Mouse (Mus musculus) intestine, embryonic 14.5 days (tissue): ENCODE measurements around the gene Eprs. TPM values are rescaled to one million over a fixed set of nuclear protein-coding genes. Genes with fewer than 3 reads are reported as not detected.

Experiments used
- ATAC-seq: fragments of 200-750 bp; cut with Nextera tagmentation; replicated peaks from 2 replicates; pipeline ENCODE4 v1.8.0; 2017; ENCODE audit warnings: low read depth, moderate number of reproducible peaks, moderate TSS enrichment, moderate library complexity; ENCODE audit not compliant: low FRiP score, low TSS enrichment
- DNase-seq: peaks from one replicate; pipeline ENCODE4 v3.0.0-alpha.2; 2018; ENCODE audit warnings: low spot score
- H3K27ac ChIP-seq: fragments of 300-500 bp; sonication (generic); 2 replicates; pipeline ENCODE4 v1.5.1; 2014; ENCODE audit warnings: low read depth, mild to moderate bottlenecking, control low read depth
- H3K27me3 ChIP-seq: fragments of 300-500 bp; sonication (generic); replicated peaks from 2 replicates; pipeline ENCODE4 v1.6.1; 2014; ENCODE audit warnings: low read length, control low read depth; ENCODE audit not compliant: control insufficient read depth, insufficient read depth
- H3K36me3 ChIP-seq: fragments of 300-500 bp; sonication (generic); 2 replicates; pipeline ENCODE4 v1.6.1; 2014; ENCODE audit warnings: low read length, control low read depth; ENCODE audit not compliant: control insufficient read depth, insufficient read depth
- H3K4me1 ChIP-seq: fragments of 300-500 bp; sonication (generic); replicated peaks from 2 replicates; pipeline ENCODE4 v1.6.1; 2014; ENCODE audit warnings: low read length, control low read depth, mixed read lengths; ENCODE audit not compliant: control insufficient read depth, insufficient read depth
- H3K4me2 ChIP-seq: fragments of 300-500 bp; sonication (generic); 2 replicates; pipeline ENCODE4 v1.6.1; 2014; ENCODE audit warnings: low read length
- H3K4me3 ChIP-seq: fragments of 300-500 bp; sonication (generic); 2 replicates; pipeline ENCODE4 v1.5.1; 2014; ENCODE audit warnings: low read depth, low read length, control low read depth, mixed read lengths
- H3K9ac ChIP-seq: fragments of 300-500 bp; sonication (generic); 2 replicates; pipeline ENCODE4 v1.6.1; 2014; ENCODE audit warnings: mild to moderate bottlenecking, low read length
- H3K9me3 ChIP-seq: fragments of 300-500 bp; sonication (generic); 2 replicates; pipeline ENCODE4 v1.6.1; 2016; ENCODE audit warnings: low read length, control low read depth; ENCODE audit not compliant: control insufficient read depth
- WGBS: fragments of 180-500 bp; shearing (Covaris S2); extraction: QIAGEN DNeasy Blood & Tissue Kit; methylation state at CpG from one replicate; pipeline ENCODE4 v1.1.7; 2014; 5-methylcytosine and 5-hydroxymethylcytosine counted together
- microRNA counts: library from miRNA; unstranded; fragments of <30 nt; microRNA quantifications from one replicate; lab custom pipeline; 2016
- microRNA-seq: library from miRNA; unstranded; fragments of <30 nt; microRNA quantifications from one replicate; pipeline ENCODE4, GENCODE M21; 2016
- polyA plus RNA-seq: library from polyadenylated mRNA; unstranded; fragments of >200 nt; fragmentation: Nextera tagmentation; extraction: Ambion mirVana; gene quantifications from 2 replicates; pipeline ENCODE4 v1.2.1, GENCODE M21; 2014

The Eprs gene
- polyA plus RNA-seq, 1 experiment from 2014 or later = 149 TPM

DNA sequence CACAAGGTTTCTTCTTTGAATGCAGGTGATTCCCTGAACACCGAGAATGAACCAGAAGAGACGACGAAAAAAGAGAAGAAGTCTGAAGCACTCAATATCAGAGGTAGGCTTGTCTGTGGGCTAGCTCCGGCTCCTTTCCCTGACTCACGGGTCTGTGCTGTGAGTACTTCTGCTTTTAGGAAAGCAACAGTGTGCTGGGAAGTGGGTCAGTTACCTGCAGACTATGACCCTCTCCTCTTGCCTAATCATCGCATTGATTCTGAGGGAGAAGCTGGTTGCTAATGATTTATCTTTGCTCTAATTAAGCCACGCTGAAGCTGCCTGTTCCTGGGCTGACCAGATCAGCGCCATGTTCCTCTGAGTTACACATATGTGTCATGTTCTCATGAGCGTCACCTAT, 93.5 kb downstream of the Eprs start:
- no peak overlapping the region for H3K9ac ChIP-seq
- peak overlapping the region; percentile 92; the same call in 1 of the 2 replicates for H3K4me2 ChIP-seq
- H3K9me3 ChIP-seq = no peaks in the 10 kb centered on the region
- DNase-seq (no peak), ATAC-seq (no peak)
- no peak overlapping the region for H3K4me3 ChIP-seq
- H3K36me3 ChIP-seq = no peaks in the 10 kb centered on the region
- H3K27ac ChIP-seq = no peak overlapping the region
- WGBS = 82% methylated on average over 9 of the region's 9 CpGs
- peaks cover 5% of the 10 kb centered on the region for H3K4me1 ChIP-seq
- H3K27me3 ChIP-seq = peaks cover 35% of the 10 kb centered on the region

DNA sequence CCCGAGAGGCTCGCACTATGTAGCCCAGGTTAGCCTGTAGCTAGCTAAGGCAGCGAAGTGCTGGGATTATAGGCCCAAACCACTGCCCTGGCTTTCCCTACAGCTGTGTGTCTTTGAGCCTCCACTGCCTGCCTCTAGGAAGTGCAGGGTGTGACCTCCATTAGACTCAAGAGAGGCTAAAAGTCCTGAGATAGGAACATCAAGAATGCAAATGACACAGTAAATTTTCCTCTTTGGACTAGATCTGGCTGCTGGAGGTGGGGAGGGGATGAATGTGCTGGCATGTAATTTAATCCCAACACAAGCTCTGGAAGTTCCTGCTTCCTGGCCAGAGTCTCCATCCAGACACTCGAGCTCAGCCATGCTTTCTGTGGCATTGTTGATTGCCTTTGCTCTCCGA, 97.3 kb downstream of the Eprs start:
- Histone ChIP-seq H3K4me1 (peaks cover 5% of the 10 kb centered on the region), H3K9me3 (no peaks in the 10 kb centered on the region), H3K4me3 (no peak overlapping the region), H3K9ac (no peak overlapping the region), H3K27ac (no peak overlapping the region), H3K27me3 (peaks cover 20% of the 10 kb centered on the region), H3K4me2 (no peak overlapping the region), H3K36me3 (no peaks in the 10 kb centered on the region)
- WGBS = 83% methylated on average over 5 of the region's 5 CpGs
- ATAC-seq (no peak), DNase-seq (no peak)

DNA sequence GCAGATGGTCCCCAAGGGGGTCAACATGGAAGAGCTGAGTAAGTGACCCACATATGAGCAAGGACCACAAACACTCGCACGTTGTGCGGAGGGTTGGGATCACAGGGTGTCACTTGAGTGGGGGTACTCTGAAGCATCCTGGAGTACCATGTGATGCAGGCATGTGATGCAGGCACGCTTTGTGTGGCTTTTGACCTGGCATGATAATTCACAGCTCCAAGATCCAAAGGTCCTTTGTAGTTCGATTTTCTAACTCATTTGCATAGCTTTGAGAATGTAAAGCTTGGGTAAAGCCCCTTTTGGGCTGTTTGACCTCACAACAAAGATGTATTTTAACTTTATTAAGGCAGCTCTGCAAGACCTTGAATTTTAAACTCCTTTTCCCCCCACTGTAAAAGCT, 100.0 kb downstream of the Eprs start:
- Histone ChIP-seq H3K27ac (no peak overlapping the region), H3K4me2 (no peak overlapping the region), H3K27me3 (no peaks in the 10 kb centered on the region), H3K4me1 (0 out of 2 replicates have a peak, but pooled peaks cover 2% of the 10 kb centered on the region), H3K9ac (no peak overlapping the region), H3K9me3 (no peaks in the 10 kb centered on the region), H3K36me3 (no peaks in the 10 kb centered on the region), H3K4me3 (no peak overlapping the region)
- ATAC-seq (no peak), DNase-seq (no peak)
- 78% methylated on average over 5 of the region's 5 CpGs for WGBS

DNA sequence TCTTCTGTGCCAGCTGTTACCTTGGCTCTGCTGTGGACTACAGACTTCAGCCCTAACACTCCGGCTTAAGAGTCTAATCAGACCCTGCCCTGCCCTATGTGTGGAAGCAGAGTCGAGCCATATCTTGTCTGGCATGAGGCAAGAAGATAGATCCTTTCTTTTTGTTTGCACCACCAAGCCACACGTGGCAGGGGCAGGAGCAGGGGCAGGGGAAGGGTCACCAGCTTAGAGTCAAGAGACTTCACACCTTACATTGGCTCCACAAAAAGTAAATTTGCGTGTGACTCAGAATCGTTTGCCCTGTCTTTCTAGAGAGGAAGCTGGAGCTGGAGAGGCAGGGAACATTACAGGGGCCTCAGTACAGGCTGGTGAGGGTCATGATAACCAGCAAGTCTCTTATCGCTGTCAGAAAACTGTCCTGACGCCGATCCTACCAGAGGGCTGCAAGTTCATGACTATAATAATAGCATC, 106.7 kb downstream of the Eprs start:
- no peaks in the 10 kb centered on the region for H3K27me3 ChIP-seq
- ATAC-seq (no peak), DNase-seq (no peak)
- 0 out of 2 replicates have a peak, but pooled peaks cover 2% of the 10 kb centered on the region for H3K4me1 ChIP-seq
- no peaks in the 10 kb centered on the region for H3K9me3 ChIP-seq
- H3K4me2 ChIP-seq = no peak overlapping the region
- no peaks in the 10 kb centered on the region for H3K36me3 ChIP-seq
- H3K4me3 ChIP-seq = no peak overlapping the region
- no peak overlapping the region for H3K9ac ChIP-seq
- no peak overlapping the region for H3K27ac ChIP-seq
- WGBS = 68% methylated on average over 8 of the region's 8 CpGs

DNA sequence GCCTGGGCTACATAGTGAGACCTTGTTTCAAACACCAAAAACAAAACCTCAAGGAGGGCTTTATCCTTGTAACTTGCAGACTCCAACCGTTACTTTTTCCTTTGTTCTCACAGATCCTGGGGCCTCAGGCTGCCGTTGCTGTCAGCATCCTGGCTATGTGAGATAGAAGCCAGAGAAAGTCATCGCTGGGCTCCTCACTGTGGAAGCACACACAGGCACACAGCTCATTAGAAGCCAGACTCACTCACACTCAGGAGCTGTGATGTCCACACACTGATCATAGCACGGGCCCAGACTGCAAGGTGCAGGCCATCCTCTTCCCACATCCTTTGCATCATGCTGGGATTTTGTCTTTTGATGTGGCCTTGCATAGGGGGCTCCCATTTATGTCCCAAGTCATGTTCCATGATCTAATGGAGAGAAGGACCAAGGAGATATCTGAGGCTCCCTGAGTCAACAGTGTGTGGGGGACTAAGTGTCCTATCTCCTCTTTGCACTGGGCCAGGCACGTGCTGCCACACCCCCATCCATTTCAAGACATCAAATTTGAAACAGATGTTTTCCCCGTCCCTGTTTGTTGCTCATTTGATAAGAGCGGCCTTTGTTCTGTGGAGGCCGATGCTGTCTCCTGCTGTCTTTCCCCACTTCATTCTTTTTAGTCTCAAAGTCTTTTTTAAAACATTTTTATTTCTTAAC, 109.3 kb downstream of the Eprs start:
- Histone ChIP-seq H3K4me2 (no peak overlapping the region), H3K36me3 (no peaks in the 10 kb centered on the region), H3K4me1 (no peaks in the 10 kb centered on the region), H3K4me3 (no peak overlapping the region), H3K9me3 (no peaks in the 10 kb centered on the region), H3K27ac (no peak overlapping the region), H3K9ac (no peak overlapping the region), H3K27me3 (no peaks in the 10 kb centered on the region)
- no peak for ATAC-seq
- 54% methylated on average over 8 of the region's 8 CpGs for WGBS
- DNase-seq = no peak

DNA sequence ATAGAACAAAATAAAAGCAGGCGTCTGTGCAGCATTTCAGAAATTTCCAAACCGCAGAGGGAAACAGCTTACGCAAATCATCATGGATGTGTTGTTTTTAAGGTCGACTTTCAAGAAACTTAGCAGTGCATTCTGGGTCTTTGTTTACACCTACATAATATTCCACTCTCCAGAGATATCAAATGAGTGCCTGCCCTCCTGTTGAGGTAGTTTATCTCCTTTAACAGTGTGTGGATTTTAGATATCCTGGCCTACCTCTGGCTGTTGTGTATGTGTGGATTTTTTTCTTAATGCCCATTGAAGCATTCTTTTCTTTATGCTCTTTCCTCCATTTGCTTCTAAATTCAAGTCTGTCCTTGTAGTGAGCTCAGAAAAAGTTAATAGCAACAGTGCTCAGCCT, 109.9 kb downstream of the Eprs start:
- H3K4me3 ChIP-seq = no peak overlapping the region
- H3K9ac ChIP-seq = no peak overlapping the region
- H3K4me2 ChIP-seq = no peak overlapping the region
- ATAC-seq (no peak), DNase-seq (no peak)
- no peaks in the 10 kb centered on the region for H3K9me3 ChIP-seq
- H3K4me1 ChIP-seq = no peaks in the 10 kb centered on the region
- H3K27ac ChIP-seq = no peak overlapping the region
- H3K27me3 ChIP-seq = no peaks in the 10 kb centered on the region
- 85% methylated on average over 4 of the region's 4 CpGs for WGBS
- no peaks in the 10 kb centered on the region for H3K36me3 ChIP-seq

DNA sequence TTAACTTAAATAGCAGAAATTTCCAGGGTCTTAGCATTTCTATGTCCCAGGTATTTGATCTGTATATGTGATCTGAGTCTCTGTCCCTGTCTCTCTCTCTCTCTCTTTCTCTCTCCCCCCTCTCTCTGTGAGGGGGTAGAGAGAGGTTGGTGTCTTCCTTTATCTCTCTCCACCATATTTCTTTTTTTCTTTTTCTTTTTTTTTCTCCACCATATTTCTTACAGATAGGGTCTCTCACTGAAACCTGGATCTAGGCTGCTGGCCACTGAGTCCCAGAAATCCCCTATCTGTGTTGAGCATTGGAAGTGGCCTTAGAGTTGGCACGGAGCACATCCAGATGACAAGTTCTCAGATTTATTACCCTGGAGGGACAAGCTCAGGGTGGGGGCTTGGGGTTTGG, 110.6 kb downstream of the Eprs start:
- ATAC-seq (no peak), DNase-seq (no peak)
- H3K4me1 ChIP-seq = no peaks in the 10 kb centered on the region
- H3K4me2 ChIP-seq = no peak overlapping the region
- no peak overlapping the region for H3K9ac ChIP-seq
- H3K27ac ChIP-seq = no peak overlapping the region
- H3K9me3 ChIP-seq = no peaks in the 10 kb centered on the region
- H3K36me3 ChIP-seq = no peaks in the 10 kb centered on the region
- H3K4me3 ChIP-seq = no peak overlapping the region
- 89% methylated on average over 1 of the region's 1 CpGs for WGBS
- H3K27me3 ChIP-seq = no peaks in the 10 kb centered on the region

MicroRNAs within 50 kb of the gene (microRNA counts, 519-probe panel; counts per million panel counts)
- microRNA mmu-miR-194 (lab: Ali Mortazavi, UCI) = 4,763 counts per million, percentile 80 among the panel's probes with 10 or more counts

Small RNAs within 50 kb of the gene (microRNA-seq; reads per million reads assigned to microRNA genes)
- 794 reads per million, percentile 77 among the genes with 10 or more reads in this experiment for gene Mir194-1
- 3,754 reads per million, percentile 89 among the genes with 10 or more reads in this experiment for gene Mir215

Other genes starting within 250 kb of the Eprs start
- gene Rab3gap2, start 158.9 kb upstream of the Eprs start, polyA plus RNA-seq = 26.1 and 29.8 TPM in 2 replicates
- 46.3 and 52.7 TPM in 2 replicates for gene Iars2, start 33.6 kb upstream of the Eprs start, polyA plus RNA-seq
- gene Bpnt1, start 30.9 kb upstream of the Eprs start, polyA plus RNA-seq = 52.3 and 52.6 TPM in 2 replicates
- 1.1 and 1.2 TPM in 2 replicates for gene Slc30a10, start 91.8 kb downstream of the Eprs start, polyA plus RNA-seq